Mouse (Mus musculus) right cerebral cortex, postnatal 10 days (tissue): ENCODE measurements around the gene Tmem123.

ENCODE experiments used
- DNase-seq, 2 experiments: peaks; one replicate each; pipeline ENCODE4 v3.0.0; 2021; ENCODE audit warnings: low spot score in 2 of 2

The Tmem123 gene

DNA sequence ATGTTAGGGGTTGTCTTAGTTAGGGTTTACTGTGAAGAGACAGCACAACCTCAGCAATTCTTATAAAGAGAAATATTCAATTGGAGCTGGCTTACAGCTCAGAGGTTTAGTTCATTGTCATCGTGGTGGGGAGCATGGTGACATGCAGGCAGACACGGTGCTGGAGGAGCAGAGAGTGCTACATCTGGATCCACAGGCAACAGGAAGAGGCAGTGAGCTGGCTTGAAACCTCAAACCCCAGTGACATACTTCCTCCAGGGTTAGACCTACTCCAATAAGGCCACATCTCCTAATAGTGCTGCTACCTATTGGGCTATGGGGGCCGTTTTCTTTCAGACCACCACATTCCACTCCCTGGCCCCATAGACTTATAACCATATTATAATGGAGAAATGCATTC is 12.1 kb downstream of the Tmem123 start:
- no peak for DNase-seq

DNA sequence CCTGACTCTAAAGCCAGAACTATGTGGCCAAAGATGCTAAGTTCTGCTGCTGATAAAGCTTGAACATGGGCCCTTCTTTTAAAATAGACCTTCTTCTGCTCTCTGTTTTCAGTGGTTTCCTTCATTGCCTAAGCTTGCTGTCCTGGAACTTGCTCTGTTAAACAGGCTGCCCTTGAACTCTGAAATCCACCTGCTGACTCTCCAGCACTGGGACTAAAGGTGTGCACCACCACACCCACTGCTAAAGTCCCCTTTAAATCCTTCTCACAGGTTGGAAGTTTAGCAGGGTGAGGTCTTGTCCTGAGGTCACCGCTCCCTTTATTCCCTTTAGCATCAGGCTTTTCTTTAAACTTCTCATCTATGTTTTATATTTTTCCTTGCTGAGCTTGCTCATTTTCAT is 13.1 kb downstream of the Tmem123 start:
- DNase-seq, result no peak

DNA sequence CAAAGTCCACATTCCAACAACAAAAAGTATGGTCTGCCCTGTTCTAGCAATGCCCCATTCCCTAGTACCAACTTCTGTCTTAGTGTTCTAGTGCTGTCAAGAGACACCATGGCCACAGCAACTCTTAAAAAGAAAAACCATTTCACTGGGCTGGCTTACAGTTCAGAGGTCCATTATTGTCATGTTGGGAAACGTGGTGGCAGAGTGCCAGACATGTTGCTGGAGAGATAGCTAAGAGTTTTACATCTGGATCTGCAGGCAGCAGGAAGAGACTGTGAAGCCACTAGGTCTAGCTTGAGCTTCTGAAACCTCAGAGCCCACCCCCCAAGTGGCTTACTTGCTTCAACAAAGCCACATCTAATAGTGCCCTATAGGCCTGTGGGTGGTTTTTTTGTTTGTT is 13.8 kb downstream of the Tmem123 start:
- no peak for DNase-seq

DNA sequence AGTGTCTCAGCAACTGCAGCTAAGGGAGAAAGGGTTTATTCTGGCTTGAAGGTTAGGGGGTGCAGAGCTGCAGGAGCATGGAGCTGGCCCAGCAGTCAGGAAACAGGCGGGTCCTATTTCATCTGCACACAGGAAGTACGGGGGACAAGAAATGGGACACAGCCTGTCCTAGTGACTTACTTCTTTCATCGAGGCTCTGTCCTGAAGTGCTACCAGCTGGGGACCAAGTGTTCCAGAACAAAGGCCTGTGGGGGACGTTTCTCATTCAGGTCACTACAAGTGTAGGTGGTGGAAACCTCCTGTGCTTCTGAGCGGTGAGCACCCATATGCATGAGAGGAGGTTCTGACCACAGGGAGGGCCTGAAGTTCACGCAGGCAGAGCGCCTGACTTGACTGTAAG is 14.9 kb downstream of the Tmem123 start:
- no peak for DNase-seq

DNA sequence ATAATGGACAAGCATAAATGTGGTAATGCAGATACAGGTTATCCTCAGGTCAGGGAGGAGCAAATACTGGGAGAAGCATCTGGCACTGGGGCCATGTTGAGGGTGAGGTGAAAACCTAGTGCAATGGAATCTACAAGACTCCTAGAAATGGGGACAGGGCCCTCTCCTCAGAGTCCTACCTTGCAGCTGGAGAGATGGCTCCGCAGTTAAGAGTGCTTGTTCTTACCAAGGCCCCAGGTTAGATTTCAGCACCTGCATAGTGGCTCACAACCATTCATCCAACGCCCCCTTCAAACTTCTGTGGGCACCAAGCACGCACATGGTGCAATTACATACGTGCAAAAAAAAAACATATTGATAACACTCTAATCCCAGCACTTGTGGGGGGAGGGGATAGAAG is 15.9 kb downstream of the Tmem123 start:
- no peak for DNase-seq

DNA sequence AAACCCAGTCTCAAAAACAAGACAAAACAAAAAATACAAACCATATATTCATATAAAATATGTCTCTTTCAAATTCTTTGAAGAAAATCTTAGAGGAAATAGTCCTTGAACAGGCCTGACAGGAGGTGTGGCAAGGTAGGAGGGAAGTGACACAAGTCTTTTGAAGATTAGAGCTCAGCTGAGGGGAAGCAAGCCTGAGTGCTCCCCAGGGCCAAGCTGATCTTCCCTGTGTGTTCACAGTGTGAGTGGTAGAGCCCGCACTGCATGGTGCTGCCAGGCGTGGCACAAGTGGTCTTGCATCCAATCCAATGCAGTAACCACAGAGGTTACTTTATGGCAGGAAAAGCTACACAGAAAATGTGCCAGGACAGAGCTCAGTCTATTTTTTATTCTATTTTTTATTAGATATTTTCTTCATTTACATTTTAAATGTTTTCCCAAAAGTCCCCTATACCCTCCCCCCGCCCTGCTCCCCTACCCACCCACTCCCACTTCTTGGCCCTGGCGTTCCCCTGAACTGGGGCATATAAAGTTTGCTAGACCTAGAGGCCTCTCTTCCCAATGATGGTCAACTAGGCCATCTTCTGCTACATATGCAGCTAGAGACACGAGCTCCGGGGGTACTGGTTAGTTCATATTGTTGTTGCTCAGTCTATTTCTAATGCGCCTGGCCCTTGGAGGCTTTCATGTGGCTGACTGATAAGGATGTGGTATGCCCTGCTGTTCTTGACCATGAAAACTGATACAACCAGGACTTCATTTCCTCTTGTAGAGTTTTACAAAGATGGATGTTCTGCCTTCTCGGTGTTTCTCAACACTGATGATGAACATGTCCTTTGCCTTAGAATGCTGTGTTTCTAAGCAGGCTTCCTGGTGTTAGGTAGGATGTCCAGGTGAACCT is 16.7 kb downstream of the Tmem123 start:
- DNase-seq, result no peak

DNA sequence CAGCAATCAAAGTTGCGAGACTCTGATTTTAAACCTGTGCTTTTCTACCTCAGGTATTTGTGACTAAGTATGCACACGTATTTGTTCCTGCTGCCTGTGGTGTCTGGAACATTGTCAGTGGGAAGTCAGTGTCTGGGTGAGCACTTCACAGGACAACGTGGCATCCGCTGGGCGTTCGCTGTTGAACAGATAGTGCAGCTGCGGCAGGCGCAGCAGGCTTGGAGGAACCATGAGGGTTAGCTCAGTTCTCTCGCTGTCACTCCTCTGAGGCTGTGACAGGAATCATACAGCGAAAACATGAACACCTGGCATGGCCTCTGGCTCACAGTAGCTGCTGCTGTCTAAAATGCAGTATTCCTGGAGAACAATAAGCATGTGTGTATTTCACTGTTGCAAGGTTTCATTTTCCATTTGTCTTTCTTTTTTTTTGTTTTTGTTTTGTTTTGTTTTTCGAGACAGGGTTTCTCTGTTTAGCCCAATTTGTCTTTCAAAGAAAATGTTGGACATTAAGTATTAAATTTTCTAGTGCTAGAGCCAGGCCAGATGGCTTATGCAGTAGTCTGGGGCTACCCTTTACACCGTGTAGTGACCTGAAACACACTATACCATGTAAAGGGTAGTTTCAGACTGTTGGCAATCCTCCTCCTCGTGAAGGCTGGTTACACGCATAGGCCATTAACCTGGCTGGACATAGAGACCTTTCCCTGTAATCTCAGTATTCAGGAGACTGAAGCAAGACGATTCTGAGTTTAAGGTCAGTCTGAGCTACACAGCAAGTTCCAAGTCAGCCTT is 20.2 kb downstream of the Tmem123 start:
- DNase-seq, result no peak

DNA sequence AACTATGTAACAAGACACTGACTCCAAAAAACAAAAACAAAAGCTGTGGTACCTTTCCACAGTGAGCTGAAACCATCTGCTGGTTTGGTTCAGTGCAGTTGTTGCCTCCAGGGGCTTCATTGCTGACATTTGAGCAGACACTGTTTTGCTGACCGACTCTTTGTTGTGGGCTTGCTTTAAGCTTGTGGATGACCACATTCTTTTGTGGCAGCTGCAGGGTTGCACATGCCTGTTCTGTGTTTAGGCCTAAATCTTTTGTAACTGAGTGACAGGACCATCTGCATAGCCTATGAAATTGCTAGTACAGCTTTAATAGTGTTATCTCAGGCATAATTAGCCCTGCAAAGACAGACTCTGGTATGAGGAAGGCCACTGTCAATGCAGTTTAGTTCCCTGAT is 20.8 kb downstream of the Tmem123 start:
- DNase-seq, result no peak

DNA sequence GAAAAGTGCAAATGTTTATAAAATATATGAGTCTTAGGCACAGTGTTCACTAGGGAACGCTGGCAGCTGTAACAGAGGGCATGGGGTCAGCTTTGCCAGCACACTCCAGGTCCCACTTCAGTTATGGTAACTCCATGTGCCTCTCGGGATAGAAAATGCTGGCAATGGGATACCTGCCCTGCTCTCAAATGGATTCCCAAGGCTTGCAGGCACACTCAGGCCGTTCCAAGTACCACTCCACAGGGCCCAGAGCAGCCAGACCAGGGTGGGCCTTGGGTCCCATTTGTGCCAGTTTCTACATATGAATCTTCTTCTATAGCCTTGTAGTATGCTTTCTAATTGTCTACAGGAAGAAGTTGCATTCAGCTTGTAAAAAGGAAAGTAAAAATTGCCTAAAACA is 21.6 kb downstream of the Tmem123 start:
- DNase-seq, result no peak

DNA sequence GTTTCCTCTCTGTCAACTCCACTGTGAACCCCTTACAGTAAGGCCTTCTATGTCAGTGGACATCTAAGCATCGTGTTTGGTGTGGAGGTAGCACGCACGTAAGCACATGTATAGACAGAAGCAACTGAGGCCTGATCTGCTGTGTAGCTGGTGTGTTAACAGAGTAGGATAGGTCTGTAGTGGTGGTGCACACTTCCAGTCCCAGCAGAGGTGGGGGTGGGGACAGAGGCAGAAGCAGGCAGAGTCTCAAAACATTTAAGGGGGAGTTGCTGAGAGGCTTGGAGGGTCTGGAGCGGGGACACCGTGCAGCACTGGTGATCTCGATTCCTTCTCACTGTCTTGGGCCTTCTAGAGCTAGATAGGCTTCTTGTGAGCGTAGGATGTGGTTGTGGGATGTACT is 22.2 kb downstream of the Tmem123 start:
- DNase-seq, result no peak

DNA sequence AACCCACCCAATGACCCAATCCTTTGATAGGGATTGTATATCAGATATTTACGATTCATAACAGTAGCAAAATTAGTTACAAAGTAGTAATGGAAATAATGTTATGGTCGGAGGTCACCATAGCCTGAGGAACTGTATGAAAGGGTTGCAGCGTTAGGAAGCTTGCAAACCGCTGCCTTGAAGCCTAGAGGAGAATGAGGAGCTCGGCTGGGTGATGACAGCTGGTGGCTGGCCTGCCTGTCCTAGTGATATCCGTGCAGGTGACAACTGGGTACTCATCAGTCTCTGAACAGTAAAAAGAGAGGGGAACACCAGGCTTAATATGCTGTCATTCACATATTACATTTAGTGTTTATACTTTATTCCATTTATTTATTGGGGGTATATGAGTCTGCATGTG is 24.6 kb downstream of the Tmem123 start:
- DNase-seq, result no peak

DNA sequence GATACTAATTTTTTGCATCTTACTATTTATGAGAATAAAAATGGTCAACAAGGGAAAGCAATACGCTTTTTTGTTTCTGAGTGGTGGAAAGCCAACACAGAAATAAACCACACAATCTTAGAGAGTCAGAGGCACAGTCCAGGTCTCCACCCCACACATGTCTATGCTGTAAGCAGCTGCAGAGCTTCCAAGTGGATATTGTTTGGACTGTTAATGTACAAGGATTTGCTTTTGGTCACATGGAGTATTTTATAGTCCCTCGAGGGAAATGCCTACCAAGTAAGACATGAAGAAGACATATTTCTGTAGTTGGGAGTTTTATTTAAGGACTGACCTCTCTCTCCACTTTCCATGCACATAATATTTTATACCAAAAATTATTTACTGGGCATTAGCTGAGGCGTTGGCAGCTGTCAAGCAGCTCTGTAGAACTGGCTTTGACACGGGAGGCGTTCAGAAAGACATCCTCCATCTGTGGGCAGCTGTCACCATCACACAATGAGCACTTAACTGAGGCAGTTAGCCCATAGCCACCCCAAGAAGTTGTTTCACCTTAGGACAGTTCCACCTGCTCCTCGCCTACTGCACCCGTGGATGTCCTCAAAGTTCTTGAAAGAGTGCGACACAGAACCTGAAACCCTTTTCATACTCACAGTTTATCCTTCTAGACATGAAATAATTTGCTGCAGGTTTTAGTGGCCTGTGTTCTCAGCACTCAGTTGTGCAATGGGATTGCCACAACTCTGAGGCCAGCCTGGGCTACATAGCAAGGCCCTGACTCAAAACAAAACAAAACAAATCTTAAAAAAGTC is 26.1 kb downstream of the Tmem123 start:
- no peak for DNase-seq

DNA sequence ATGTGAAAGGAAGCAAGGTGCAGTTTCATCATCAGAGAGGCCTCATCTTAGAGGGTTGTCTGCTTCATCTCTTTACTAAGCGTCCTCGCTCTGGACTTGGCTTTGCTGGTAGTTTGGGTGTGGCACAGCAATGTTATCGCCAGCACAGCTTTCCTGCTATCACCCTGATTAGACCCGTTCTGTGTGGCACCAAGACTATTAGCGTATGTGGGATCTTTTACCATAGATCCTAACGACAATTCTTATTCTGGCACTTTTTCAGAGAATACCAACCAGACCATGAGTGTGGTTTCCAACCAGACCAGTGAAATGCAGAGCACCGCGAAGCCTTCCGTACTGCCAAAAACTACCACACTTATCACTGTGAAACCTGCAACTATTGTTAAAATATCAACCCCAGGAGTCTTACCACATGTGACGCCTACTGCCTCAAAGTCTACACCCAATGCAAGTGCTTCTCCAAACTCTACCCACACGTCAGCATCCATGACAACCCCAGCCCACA is 26.8 kb downstream of the Tmem123 start:
- no peak for DNase-seq

DNA sequence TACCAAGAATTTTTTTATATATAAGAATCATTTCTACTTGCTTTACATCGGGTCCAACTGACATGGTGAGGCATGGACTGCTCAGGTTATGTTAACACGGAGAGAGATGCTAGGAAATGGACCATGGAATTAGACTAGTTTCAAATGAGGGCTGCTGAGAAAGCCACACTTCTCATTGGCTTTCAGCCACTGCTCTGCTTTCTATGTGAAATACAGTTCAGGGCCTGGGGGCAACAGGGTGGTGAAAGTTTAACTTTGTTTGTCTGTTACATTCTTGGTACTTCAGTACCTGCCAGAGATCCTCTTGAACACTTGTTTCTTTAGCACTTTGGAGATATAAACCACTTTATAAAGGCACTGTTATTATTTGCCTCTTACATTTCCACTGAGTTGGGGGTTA is 29.7 kb downstream of the Tmem123 start:
- no peak for DNase-seq

DNA sequence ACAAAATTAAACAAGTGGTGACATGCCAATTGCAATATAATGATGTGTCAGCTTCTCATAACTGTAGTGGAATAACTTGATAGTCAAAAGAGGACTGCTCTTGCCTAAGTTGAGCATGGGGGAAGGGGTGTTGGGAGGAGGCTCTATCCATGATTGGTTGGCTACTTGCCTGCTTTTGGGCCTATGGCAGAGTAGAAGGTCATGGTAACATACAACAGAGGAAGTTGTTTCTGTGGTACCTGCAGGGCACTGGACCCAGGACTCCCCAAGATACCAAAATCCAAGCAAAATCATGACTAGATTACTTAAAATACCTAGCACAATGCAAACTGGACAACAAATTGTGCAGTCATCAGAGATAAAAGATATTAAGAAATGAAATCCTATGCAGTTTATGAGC is 31.7 kb downstream of the Tmem123 start:
- DNase-seq, result peak in 1 of 2 experiments; percentile 14

DNA sequence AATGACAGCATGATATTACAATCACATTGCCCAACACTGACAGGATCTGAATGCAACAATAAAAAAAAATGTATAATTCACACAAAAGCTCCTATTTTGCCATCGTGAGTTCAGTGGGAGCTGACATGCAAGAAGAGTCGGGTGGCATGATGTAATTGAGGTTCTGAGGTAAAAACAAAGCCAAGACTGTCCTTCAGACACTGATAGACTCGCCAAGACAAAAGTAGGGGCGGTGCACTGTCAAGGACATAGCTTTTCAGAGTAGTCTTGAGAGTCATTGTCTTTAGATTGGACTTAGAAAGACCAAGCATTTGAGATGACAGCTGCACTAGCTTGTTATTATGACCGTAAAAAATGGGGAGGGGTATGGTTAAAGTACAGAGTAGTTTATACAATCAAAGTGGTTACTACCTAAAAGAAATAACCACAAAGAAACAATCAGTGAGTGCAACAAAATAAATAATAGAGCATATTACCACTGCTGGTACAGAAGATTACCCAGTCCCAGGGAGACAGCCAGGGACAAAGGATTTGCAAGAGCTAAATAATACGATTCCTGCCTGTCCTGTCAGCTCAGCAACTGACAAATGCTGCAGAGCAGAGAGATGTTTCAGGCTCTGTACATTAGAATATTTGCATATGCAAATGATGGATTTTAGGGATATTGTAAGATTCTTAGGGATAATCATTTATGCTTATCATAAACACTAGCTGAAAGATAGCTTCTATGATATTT is 32.5 kb downstream of the Tmem123 start:
- peak in 1 of 2 experiments; percentile 20 for DNase-seq

DNA sequence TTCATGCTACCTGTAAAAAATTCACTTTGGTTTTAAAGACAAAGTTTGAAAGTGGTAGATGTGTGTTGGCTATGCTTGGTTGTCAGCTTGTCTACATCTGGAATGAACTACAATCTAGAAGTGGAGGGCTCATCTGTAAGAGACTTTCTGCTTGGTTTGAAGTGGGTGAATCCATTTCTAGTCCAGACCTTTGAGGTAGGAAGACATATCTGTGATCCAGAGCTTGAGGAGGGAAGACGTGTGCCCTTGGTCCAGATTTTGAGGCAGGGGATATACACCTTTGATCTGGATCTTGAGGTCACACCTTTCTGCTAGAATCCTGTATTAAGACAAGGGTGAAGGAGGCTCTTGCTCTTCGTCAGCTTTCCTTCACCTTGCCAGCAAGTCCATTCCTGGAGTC is 33.7 kb downstream of the Tmem123 start:
- no peak for DNase-seq

DNA sequence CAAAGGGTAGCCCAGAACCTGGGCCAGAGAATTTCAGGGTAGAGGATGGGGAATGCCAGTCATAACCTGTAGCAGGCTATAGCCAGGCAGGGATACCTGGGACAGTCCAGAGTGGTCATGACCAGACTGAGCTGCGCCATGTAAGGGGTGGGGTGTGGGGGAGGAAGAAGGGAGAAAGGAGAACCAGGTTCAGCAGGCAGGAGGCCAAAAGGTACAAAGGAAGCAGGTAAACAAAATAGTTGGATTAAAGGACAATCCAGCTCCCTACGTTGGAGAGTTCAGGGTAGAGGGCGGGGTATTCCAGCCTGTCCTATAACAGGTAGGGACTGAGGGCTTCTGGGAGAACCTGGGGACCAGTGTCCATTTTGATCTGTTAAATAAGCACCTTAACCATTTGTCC is 34.7 kb downstream of the Tmem123 start:
- DNase-seq, result no peak

DNA sequence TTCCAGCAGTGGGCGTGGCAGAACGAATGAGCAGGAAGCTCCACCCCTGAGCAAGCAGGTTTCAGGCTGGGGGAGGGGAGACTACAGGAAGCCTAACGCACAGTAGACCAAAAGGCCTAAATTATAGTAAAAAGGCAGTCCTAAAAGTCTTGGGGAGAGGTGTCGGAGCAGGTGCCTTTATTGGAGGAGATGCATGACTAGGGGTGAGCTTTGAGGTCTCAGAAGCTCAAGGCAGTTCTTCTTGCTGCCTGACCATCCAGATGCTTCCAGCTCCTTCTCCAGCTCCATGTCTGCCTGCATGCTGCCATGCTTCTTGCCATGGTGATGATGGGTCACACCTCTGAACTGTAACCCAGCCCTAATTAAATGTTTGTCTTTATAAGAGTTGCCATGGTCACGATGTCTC is 41.3 kb downstream of the Tmem123 start:
- no peak for DNase-seq

DNA sequence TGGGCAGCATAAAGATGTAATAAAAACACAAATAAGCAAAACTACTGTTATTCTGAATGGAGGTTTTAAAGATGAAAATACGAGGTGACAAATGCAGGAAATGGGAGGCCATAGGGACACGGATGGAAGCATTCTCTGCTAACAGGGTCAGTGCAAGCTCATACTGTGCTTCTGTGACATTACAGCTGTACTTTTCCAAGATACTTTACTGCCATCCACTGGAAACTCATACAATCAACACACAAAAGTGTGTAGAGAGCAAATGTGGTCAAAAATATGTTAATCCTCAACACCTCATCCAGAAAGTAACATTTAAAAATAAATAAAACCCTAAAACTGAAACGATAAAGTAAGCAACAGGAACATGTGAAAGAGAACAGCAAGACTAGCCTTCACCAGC is 58.9 kb downstream of the Tmem123 start:
- DNase-seq, result no peak

DNA sequence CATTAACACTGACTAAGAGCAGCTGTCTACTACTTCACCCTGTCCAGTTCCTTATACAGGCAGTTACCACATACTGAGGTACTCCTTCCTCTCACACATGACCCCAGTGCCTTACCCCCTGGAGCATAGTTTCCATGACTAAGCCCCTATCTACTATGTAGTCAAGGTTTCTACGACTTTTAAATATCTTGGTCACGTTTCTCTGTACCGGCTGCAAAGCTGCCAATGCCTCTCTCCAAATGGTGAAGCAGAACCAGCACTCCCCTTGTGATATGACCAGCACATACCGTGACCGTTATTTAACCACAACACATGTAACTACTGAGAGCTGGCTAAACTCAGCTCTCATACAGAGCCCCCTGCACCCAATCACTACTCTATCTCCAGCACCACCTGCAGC is 61.1 kb downstream of the Tmem123 start:
- no peak for DNase-seq
